In genomic region chr11:109544432-109544831, GRCm38 (mm10) we compare ENCODE assay signal across 27 mouse cellular contexts.
DNase-seq lines count a peak whose midpoint lies in the region; ATAC-seq lines count a peak whose summit lies in the region.
"Had no signal": no experiment of that assay in that cellular context is flagged by ENCODE, and none has a peak within 500 bp of the region (broad histone marks: within the 10 kb centered on the region; RNA-seq: fewer than 3 reads in every experiment).

No protein-coding gene starts in this region.

- H3K4me3 ChIP-seq in kidney, embryonic 14.5 days (ENCODE audit: low read length) = no peak overlapping the region
- H3K4me3 ChIP-seq in liver, embryonic 12.5 days = no peak overlapping the region
- H3K4me3 ChIP-seq in liver, embryonic 13.5 days (replicated peaks) = no peak overlapping the region
- H3K4me3 ChIP-seq: heart, embryonic 13.5 days; layer of hippocampus, adult 2 months; left cerebral cortex, adult 2 months; limb, embryonic 15.5 days; megakaryocyte, embryonic 14.5 days; midbrain, embryonic 12.5 days; myocyte; neural tube, embryonic 13.5 days had no signal

- no peaks in the 10 kb centered on the region for H3K36me3 ChIP-seq in kidney, embryonic 14.5 days (ENCODE audit: control insufficient read depth, insufficient read depth, low read length)
- H3K36me3 ChIP-seq in liver, embryonic 12.5 days = no peaks in the 10 kb centered on the region
- H3K36me3 ChIP-seq in liver, embryonic 13.5 days = no peaks in the 10 kb centered on the region
- H3K36me3 ChIP-seq: heart, embryonic 13.5 days; limb, embryonic 15.5 days; midbrain, embryonic 12.5 days; neural tube, embryonic 13.5 days had no signal

- no peaks in the 10 kb centered on the region for H3K9me3 ChIP-seq in kidney, embryonic 14.5 days (ENCODE audit: control insufficient read depth, low read length)
- no peaks in the 10 kb centered on the region for H3K9me3 ChIP-seq in liver, embryonic 12.5 days (replicated peaks)
- H3K9me3 ChIP-seq in liver, embryonic 13.5 days (replicated peaks) = no peaks in the 10 kb centered on the region
- H3K9me3 ChIP-seq: heart, embryonic 13.5 days; limb, embryonic 15.5 days; megakaryocyte, embryonic 14.5 days; midbrain, embryonic 12.5 days; neural tube, embryonic 13.5 days had no signal

- H3K27ac ChIP-seq in kidney, embryonic 14.5 days (ENCODE audit: low read depth, low read length) = peak overlapping the region; percentile 42; the same call in 1 of the 2 replicates
- peak overlapping the region; percentile 75 for H3K27ac ChIP-seq in liver, embryonic 12.5 days
- H3K27ac ChIP-seq in liver, embryonic 13.5 days = peak overlapping the region; percentile 80; the same call in 1 of the 2 replicates
- H3K27ac ChIP-seq: heart, embryonic 13.5 days; hindbrain, embryonic 14.5 days; layer of hippocampus, adult 2 months; left cerebral cortex, adult 2 months; limb, embryonic 15.5 days; midbrain, embryonic 12.5 days; neural tube, embryonic 13.5 days had no signal

- no peak for DNase-seq in kidney, postnatal 4 days
- no peak for DNase-seq in liver
- no peak for DNase-seq in liver, embryonic 13.5 days
- no peak for DNase-seq in frontal cortex, postnatal 36 days (ENCODE audit: low spot score in 2 of 2)
- DNase-seq in heart, adult 18-20 months = no peak
- DNase-seq: adrenal gland, postnatal 25 days; cerebellum, adult 2 months; cerebellum, postnatal 25 days; heart, postnatal 10 days; kidney, adult 2 months; kidney, postnatal 14 days; lung, postnatal 4 days; thymus, postnatal 4 days had no signal

- 37% methylated on average over 7 of the region's 7 CpGs for WGBS in kidney, embryonic 14.5 days
- 81% methylated on average over 7 of the region's 7 CpGs for WGBS in liver, embryonic 12.5 days (ENCODE audit: insufficient replicate concordance)
- WGBS in liver, embryonic 13.5 days (ENCODE audit: insufficient replicate concordance) = 84% methylated on average over 7 of the region's 7 CpGs

- ATAC-seq in kidney, embryonic 14.5 days (ENCODE audit: low FRiP score, low TSS enrichment) = no peak
- ATAC-seq in liver, embryonic 12.5 days = no peak
- ATAC-seq in liver, embryonic 13.5 days (ENCODE audit: low read depth) = no peak
- ATAC-seq: CD4-positive, CD25-positive, alpha-beta regulatory T cell, adult 4 months; forebrain, embryonic 16.5 days; lung, postnatal 0 days had no signal

- peaks cover 17% of the 10 kb centered on the region for H3K4me1 ChIP-seq in kidney, embryonic 14.5 days (ENCODE audit: control insufficient read depth, insufficient read depth, low read length)
- H3K4me1 ChIP-seq in liver, embryonic 12.5 days = peaks cover 92% of the 10 kb centered on the region
- peaks cover 89% of the 10 kb centered on the region for H3K4me1 ChIP-seq in liver, embryonic 13.5 days (replicated peaks)

- H3K4me2 ChIP-seq in kidney, embryonic 14.5 days (replicated peaks; ENCODE audit: low read depth, low read length) = no peak overlapping the region
- H3K4me2 ChIP-seq in liver, embryonic 12.5 days = no peak overlapping the region
- no peak overlapping the region for H3K4me2 ChIP-seq in liver, embryonic 13.5 days
- H3K4me2 ChIP-seq: hindbrain, embryonic 14.5 days; limb, embryonic 15.5 days; midbrain, embryonic 12.5 days; neural tube, embryonic 13.5 days had no signal

- no peak overlapping the region for H3K9ac ChIP-seq in kidney, embryonic 14.5 days (ENCODE audit: low read depth, low read length)
- no peak overlapping the region for H3K9ac ChIP-seq in liver, embryonic 12.5 days
- H3K9ac ChIP-seq in liver, embryonic 13.5 days = no peak overlapping the region
- H3K9ac ChIP-seq: heart, embryonic 13.5 days; hindbrain, embryonic 14.5 days; limb, embryonic 15.5 days; midbrain, embryonic 12.5 days; neural tube, embryonic 13.5 days had no signal

- no peaks in the 10 kb centered on the region for H3K27me3 ChIP-seq in kidney, embryonic 14.5 days (ENCODE audit: control insufficient read depth, insufficient read depth, low read length)
- no peaks in the 10 kb centered on the region for H3K27me3 ChIP-seq in liver, embryonic 12.5 days (replicated peaks)
- H3K27me3 ChIP-seq in liver, embryonic 13.5 days = no peaks in the 10 kb centered on the region
- H3K27me3 ChIP-seq: limb, embryonic 15.5 days; midbrain, embryonic 12.5 days; neural tube, embryonic 13.5 days had no signal
